Mouse (Mus musculus) frontal cortex, postnatal 36 days (tissue): ENCODE results near the gene Pikfyve.

ENCODE experiments used
- DNase-seq, 2 experiments: peaks; one replicate each; pipeline ENCODE4 v3.0.0; 2022; ENCODE audit warnings: low spot score in 2 of 2

Gene Pikfyve

DNA sequence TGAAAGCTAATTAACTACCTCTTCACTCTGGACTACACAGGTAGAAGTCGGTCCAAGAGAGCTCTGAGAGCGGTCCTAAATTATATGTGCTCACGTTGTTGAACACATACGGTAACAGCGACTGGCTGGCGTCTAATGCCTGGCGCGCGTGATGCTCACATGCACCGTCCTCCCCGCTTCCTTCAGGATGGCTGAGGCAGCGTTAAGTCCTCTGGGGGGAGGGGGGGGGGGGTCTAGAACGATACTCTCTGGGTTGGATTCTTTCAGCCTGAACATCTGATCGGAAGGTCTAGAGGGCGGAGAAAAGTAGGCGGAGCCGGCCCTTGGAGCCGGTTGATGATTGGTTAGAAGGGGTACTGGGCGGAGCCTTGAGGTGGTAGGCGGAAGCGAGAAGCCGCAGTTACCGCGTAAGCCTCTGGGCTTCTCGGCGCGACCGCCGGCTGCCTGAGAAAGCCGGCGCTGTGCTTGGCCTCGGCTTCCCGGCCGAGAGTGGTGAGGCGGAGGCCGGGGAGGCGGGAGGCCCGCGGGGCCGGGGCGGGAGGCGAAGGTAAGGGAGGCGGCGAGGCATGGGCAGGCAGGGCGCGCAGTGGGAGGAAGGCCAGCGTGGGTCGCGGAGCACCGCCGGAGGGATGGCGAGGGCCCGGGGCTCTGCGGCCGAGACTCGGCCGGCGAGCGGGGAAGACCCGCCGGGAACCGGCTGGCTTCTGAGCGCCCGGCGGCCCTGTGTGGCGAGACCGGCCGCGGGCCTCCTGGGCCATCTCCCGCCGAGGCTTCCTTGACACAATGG, at the start of gene Pikfyve, which contains the start of gene Idh1:
Gene Pikfyve, plus strand, starts transcription at position 397 of the 787 bp plus-strand sequence.
Gene Idh1, minus strand, starts transcription at position 214 of the 787 bp plus-strand sequence.
- peak; percentile 95 to 98 for DNase-seq

- DNase-seq = no peak
Observed at GRCm38 (mm10) chr1:65137560-65137959, 48.9 kb upstream of the Pikfyve start.

GRCm38 (mm10) chr1:65144783-65145182, 41.7 kb upstream of the Pikfyve start:
- DNase-seq = no peak

- no peak for DNase-seq
Observed at GRCm38 (mm10) chr1:65146601-65147000, 39.9 kb upstream of the Pikfyve start.

GRCm38 (mm10) chr1:65147326-65147725, 39.2 kb upstream of the Pikfyve start:
- DNase-seq = no peak

- DNase-seq = no peak
Observed at GRCm38 (mm10) chr1:65147971-65148370, 38.5 kb upstream of the Pikfyve start.

GRCm38 (mm10) chr1:65154814-65155213, 31.7 kb upstream of the Pikfyve start:
- DNase-seq = no peak

- no peak for DNase-seq
Observed at GRCm38 (mm10) chr1:65156111-65156510, 30.4 kb upstream of the Pikfyve start.

DNA sequence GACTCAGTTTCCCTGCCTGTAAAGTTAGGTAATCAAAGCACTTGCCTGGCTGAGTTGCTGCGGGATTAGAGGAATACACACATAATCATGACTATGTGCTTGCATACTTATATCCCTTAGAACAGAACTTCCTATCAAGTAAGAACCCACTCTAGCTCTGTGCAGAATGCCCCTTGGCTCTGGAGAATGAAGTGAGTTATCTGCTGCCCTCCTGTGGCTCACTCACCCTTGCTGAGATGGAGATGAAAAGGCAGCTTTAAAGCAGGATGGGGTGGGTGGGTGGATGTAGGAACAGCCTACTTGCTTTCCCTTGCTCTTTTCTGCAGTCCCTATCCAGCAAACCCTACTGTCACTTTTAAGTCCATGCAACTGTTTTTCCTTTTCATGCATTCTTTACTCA, 24.3 kb upstream of the Pikfyve start:
- peak in 1 of 2 experiments; percentile 6 for DNase-seq

GRCm38 (mm10) chr1:65167496-65167895, 19.0 kb upstream of the Pikfyve start:
- DNase-seq = no peak

DNA sequence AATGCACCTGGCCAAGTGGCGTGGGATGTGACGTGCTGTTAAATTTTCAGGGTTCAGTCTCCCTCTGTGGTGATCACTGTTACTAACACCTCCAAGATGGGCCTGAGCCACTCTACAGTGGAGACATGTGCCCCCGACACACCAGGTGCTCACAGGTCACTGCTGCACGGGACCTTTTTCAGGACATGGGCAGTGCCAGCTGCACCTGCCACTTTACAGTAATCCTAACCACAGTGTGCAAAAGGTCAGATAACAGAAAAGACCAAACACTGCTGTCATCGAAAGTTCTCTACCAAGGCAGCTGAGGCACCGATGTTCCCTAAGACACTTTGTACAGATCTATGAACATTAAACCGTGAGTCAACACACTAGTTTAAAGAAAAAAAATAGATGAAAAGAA, 16.9 kb upstream of the Pikfyve start:
- no peak for DNase-seq

DNA sequence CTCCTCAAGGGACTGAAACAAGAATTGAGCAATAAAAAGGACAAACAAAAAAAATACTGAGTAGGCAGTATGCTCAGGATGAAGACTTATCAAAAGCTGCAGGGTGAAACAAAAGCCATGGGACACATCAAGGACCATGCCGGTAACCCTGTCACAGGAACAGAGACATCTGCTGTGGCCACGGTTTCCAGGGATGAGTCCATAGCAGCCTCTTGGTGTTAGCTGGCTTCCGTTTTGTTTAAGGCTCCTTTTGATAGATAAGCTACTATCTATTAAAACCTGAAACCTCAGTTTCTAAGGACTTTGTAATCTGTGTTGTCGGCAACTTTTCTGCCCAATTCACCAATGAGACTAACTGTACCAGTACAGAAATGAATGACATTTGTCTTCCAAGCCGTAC, 16.5 kb upstream of the Pikfyve start:
- no peak for DNase-seq

DNA sequence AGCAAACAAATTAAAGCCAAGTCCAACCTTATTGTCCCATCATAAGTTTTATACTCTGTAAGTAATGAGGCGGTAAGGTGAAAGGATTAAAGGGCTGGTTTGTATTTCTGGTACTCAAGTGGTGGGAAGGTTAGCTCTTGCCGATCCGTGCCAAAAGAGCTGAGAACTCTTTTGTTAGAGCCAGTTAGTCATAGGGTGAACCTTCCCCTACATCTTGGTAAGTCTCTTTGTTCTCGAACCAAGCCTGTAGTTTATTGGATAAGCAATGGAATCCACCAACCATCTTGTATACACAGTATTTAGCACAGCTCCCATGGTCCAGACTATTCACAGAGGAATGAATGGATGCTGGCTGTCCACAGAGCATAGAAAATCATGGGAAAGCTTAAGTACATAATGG, 14.9 kb upstream of the Pikfyve start:
- DNase-seq = no peak

GRCm38 (mm10) chr1:65173716-65174115, 12.8 kb upstream of the Pikfyve start:
- no peak for DNase-seq

DNA sequence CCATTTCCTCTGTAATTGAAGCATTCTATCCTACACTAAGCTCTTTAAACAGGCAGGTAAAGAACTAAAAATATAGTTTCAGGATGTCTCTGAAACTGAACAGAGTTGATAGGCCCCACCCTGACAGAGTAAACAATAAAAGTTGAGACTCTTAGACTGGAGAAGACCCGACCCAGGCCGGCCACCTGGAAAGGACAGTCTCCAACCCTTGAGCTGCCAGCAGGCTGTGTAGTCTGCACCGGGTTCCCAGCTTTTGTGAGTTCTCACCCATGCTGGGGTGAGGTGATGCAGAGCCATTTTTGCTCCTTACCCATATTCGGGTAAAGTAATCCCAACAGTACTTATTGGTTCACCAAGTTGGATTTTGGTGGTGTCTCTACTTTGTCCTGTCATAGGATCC, 10.3 kb upstream of the Pikfyve start:
- DNase-seq = no peak

DNA sequence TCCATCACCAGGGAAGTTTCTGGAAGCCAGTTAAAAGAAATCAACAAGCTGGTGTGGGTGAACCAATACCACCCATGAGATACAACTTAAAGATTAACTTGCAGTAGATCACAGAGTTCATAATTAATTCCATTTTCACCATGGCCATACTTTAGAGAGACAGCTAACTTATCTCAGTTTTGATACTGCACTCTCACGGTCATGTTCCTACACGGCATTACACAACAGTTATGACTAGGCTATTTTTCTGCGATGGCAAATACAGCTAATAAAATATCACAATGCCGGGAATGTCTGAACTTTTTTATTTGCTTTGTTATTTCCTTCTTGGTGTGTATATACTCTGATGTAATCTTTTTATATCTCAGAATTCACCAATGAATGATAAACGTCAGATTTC, 9.6 kb upstream of the Pikfyve start:
- DNase-seq = no peak

GRCm38 (mm10) chr1:65177452-65177851, 9.0 kb upstream of the Pikfyve start:
- DNase-seq = no peak

GRCm38 (mm10) chr1:65178126-65178901, 8.2 kb upstream of the Pikfyve start:
- DNase-seq = peak; percentile 89 to 94

DNA sequence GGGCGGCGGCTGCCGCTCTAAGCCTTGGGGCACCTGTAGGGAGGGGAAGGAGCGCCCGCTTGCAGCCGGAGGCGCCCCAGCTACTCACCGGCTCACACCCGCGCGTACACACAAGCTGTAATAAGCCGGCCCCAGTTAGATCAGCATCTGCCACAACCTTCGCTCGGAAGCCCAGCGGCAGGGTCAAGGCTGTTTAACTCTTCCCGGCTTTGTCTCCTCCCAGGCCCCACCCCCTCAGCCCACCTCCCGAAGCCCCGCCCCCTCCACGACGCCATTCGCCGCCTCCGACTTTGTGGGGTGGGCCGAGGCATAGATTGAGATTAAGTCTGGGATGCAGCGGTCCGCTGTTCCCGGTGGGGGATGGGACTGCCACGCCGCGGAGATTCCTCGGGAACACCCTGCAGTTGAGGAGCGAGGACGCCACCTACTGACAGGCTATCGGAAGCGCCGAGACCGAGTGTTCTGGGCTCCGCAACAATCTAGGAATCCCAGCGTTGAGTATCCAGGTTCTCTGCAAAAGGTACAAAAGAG, 7.5 kb upstream of the Pikfyve start:
- DNase-seq = peak; percentile 97 to 98

- DNase-seq = peak; percentile 39 to 66
Observed at GRCm38 (mm10) chr1:65179634-65180249, 6.7 kb upstream of the Pikfyve start.

GRCm38 (mm10) chr1:65181459-65181858, 5.0 kb upstream of the Pikfyve start:
- DNase-seq = no peak

- DNase-seq = no peak
Observed at GRCm38 (mm10) chr1:65183994-65184393, 2.5 kb upstream of the Pikfyve start.
